Mouse (Mus musculus): ENCODE measurements at regions not wholly inside any gene's neighbourhood (a gene's known extent, or its start where the extent isn't known, plus 50 kb on each side); places are given as distances from the start of the nearest gene placed in this dataset.

- TF ChIP-seq CTCF (IDR thresholded peaks at IDR 0.05; ENCODE audit: control insufficient read depth, insufficient read depth, insufficient replicate concordance, low read depth, low read length) (no peak), POLR2A (IDR thresholded peaks at IDR 0.05; ENCODE audit: control insufficient read depth, low read depth, low read length) (no peak)
- Histone ChIP-seq H3K27me3 (ENCODE audit: control insufficient read depth, insufficient read depth, low read length) (no peaks in the 10 kb centered on the region), H3K36me3 (ENCODE audit: control insufficient read depth, insufficient read depth, low read length) (no peaks in the 10 kb centered on the region), H3K27ac (ENCODE audit: control insufficient read depth, insufficient read depth, low read depth, low read length) (no peak overlapping the region), H3K4me1 (ENCODE audit: control insufficient read depth, insufficient read depth, low read length) (peaks cover 6% of the 10 kb centered on the region), H3K4me3 (ENCODE audit: control insufficient read depth, low read depth, low read length) (no peak overlapping the region)
Observed at GRCm38 (mm10) chr10:91295345-91295744, 114.2 kb upstream of the Tmpo start.

- H3K4me3 ChIP-seq (ENCODE audit: control insufficient read depth, low read depth, low read length) = no peak overlapping the region
- TF ChIP-seq CTCF (IDR thresholded peaks at IDR 0.05; ENCODE audit: control insufficient read depth, insufficient read depth, insufficient replicate concordance, low read depth, low read length) (peak; percentile 29; the same call in 1 of the 2 replicates), POLR2A (IDR thresholded peaks at IDR 0.05; ENCODE audit: control insufficient read depth, low read depth, low read length) (no peak)
- no peaks in the 10 kb centered on the region for H3K36me3 ChIP-seq (ENCODE audit: control insufficient read depth, insufficient read depth, low read length)
- H3K4me1 ChIP-seq (ENCODE audit: control insufficient read depth, insufficient read depth, low read length) = peaks cover 6% of the 10 kb centered on the region
- no peak overlapping the region for H3K27ac ChIP-seq (ENCODE audit: control insufficient read depth, insufficient read depth, low read depth, low read length)
- no peaks in the 10 kb centered on the region for H3K27me3 ChIP-seq (ENCODE audit: control insufficient read depth, insufficient read depth, low read length)
Observed at GRCm38 (mm10) chr10:91293226-91293625, 112.1 kb upstream of the Tmpo start.

- Histone ChIP-seq H3K36me3 (ENCODE audit: control insufficient read depth, insufficient read depth, low read length) (no peaks in the 10 kb centered on the region), H3K27ac (ENCODE audit: control insufficient read depth, insufficient read depth, low read depth, low read length) (no peak overlapping the region), H3K4me1 (ENCODE audit: control insufficient read depth, insufficient read depth, low read length) (peaks cover 2% of the 10 kb centered on the region; the same call in 1 of the 2 replicates), H3K27me3 (ENCODE audit: control insufficient read depth, insufficient read depth, low read length) (no peaks in the 10 kb centered on the region), H3K4me3 (ENCODE audit: control insufficient read depth, low read depth, low read length) (no peak overlapping the region)
- TF ChIP-seq POLR2A (IDR thresholded peaks at IDR 0.05; ENCODE audit: control insufficient read depth, low read depth, low read length) = no peak
- peak; percentile 57; the same call in 1 of the 2 replicates for TF ChIP-seq CTCF (IDR thresholded peaks at IDR 0.05; ENCODE audit: control insufficient read depth, insufficient read depth, insufficient replicate concordance, low read depth, low read length)
Observed at GRCm38 (mm10) chr10:91284259-91284658, 103.1 kb upstream of the Tmpo start.

- Histone ChIP-seq H3K27me3 (ENCODE audit: control insufficient read depth, insufficient read depth, low read length) (no peaks in the 10 kb centered on the region), H3K27ac (ENCODE audit: control insufficient read depth, insufficient read depth, low read depth, low read length) (no peak overlapping the region), H3K36me3 (ENCODE audit: control insufficient read depth, insufficient read depth, low read length) (no peaks in the 10 kb centered on the region), H3K4me3 (ENCODE audit: control insufficient read depth, low read depth, low read length) (peak overlapping the region; percentile 21; the same call in 1 of the 2 replicates), H3K4me1 (ENCODE audit: control insufficient read depth, insufficient read depth, low read length) (no peaks in the 10 kb centered on the region; the same call in none of the 2 replicates)
- TF ChIP-seq POLR2A (IDR thresholded peaks at IDR 0.05; ENCODE audit: control insufficient read depth, low read depth, low read length) (no peak), CTCF (IDR thresholded peaks at IDR 0.05; ENCODE audit: control insufficient read depth, insufficient read depth, insufficient replicate concordance, low read depth, low read length) (peak; percentile 99)
Observed at GRCm38 (mm10) chr10:91270955-91271741, 90.0 kb upstream of the Tmpo start.

GRCm38 (mm10) chr10:91270268-91270954 is 89.3 kb upstream of the Tmpo start:
- no peaks in the 10 kb centered on the region for H3K27me3 ChIP-seq (ENCODE audit: control insufficient read depth, insufficient read depth, low read length)
- no peaks in the 10 kb centered on the region for H3K36me3 ChIP-seq (ENCODE audit: control insufficient read depth, insufficient read depth, low read length)
- no peak for TF ChIP-seq POLR2A (IDR thresholded peaks at IDR 0.05; ENCODE audit: control insufficient read depth, low read depth, low read length)
- TF ChIP-seq CTCF (IDR thresholded peaks at IDR 0.05; ENCODE audit: control insufficient read depth, insufficient read depth, insufficient replicate concordance, low read depth, low read length) = peak; percentile 66; the same call in 1 of the 2 replicates
- H3K4me3 ChIP-seq (ENCODE audit: control insufficient read depth, low read depth, low read length) = no peak overlapping the region; the same call in 1 of the 2 replicates
- no peaks in the 10 kb centered on the region; the same call in none of the 2 replicates for H3K4me1 ChIP-seq (ENCODE audit: control insufficient read depth, insufficient read depth, low read length)
- H3K27ac ChIP-seq (ENCODE audit: control insufficient read depth, insufficient read depth, low read depth, low read length) = peak overlapping the region; percentile 7; the same call in 1 of the 2 replicates

- TF ChIP-seq POLR2A (IDR thresholded peaks at IDR 0.05; ENCODE audit: control insufficient read depth, low read depth, low read length) (no peak), CTCF (IDR thresholded peaks at IDR 0.05; ENCODE audit: control insufficient read depth, insufficient read depth, insufficient replicate concordance, low read depth, low read length) (no peak)
- Histone ChIP-seq H3K4me3 (ENCODE audit: control insufficient read depth, low read depth, low read length) (no peak overlapping the region), H3K4me1 (ENCODE audit: control insufficient read depth, insufficient read depth, low read length) (no peaks in the 10 kb centered on the region; the same call in none of the 2 replicates), H3K27ac (ENCODE audit: control insufficient read depth, insufficient read depth, low read depth, low read length) (peak overlapping the region; percentile 40), H3K27me3 (ENCODE audit: control insufficient read depth, insufficient read depth, low read length) (no peaks in the 10 kb centered on the region), H3K36me3 (ENCODE audit: control insufficient read depth, insufficient read depth, low read length) (no peaks in the 10 kb centered on the region)
Observed at GRCm38 (mm10) chr10:91267886-91268285, 86.8 kb upstream of the Tmpo start.

GRCm38 (mm10) chr10:91260416-91260815 is 79.3 kb upstream of the Tmpo start:
- H3K27ac ChIP-seq (ENCODE audit: control insufficient read depth, insufficient read depth, low read depth, low read length) = no peak overlapping the region
- no peak overlapping the region for H3K4me3 ChIP-seq (ENCODE audit: control insufficient read depth, low read depth, low read length)
- H3K27me3 ChIP-seq (ENCODE audit: control insufficient read depth, insufficient read depth, low read length) = no peaks in the 10 kb centered on the region
- no peaks in the 10 kb centered on the region for H3K36me3 ChIP-seq (ENCODE audit: control insufficient read depth, insufficient read depth, low read length)
- TF ChIP-seq CTCF (IDR thresholded peaks at IDR 0.05; ENCODE audit: control insufficient read depth, insufficient read depth, insufficient replicate concordance, low read depth, low read length) = no peak
- TF ChIP-seq POLR2A (IDR thresholded peaks at IDR 0.05; ENCODE audit: control insufficient read depth, low read depth, low read length) = no peak
- H3K4me1 ChIP-seq (ENCODE audit: control insufficient read depth, insufficient read depth, low read length) = no peaks in the 10 kb centered on the region
